Mouse (Mus musculus) liver, adult 2 months (tissue): ENCODE data around the gene Capza2. TPM values are rescaled to one million over a fixed set of nuclear protein-coding genes. Genes with fewer than 3 reads are reported as not detected.

Experiments used
- DNase-seq: peaks from one replicate; pipeline ENCODE4 v3.0.0-alpha.2; 2011; ENCODE audit warnings: low read depth, low spot score; ENCODE audit errors: extremely low read depth
- H3K27ac ChIP-seq: fragments of 200-500 bp; replicated peaks from 2 replicates; pipeline ENCODE4 v1.5.1; 2012; ENCODE audit warnings: low read depth, mild to moderate bottlenecking, control low read depth, inconsistent platforms, low read length; ENCODE audit not compliant: insufficient read depth
- H3K27me3 ChIP-seq: fragments of 200-500 bp; 2 replicates; pipeline ENCODE4 v1.6.1; 2012; ENCODE audit warnings: mild to moderate bottlenecking, moderate library complexity, low read length, inconsistent platforms; ENCODE audit not compliant: control insufficient read depth, insufficient read depth
- H3K36me3 ChIP-seq: fragments of 200-500 bp; 2 replicates; pipeline ENCODE4 v1.6.1; 2012; ENCODE audit warnings: low read length, inconsistent platforms; ENCODE audit not compliant: control insufficient read depth, insufficient read depth
- H3K4me1 ChIP-seq: fragments of 200-500 bp; 2 replicates; pipeline ENCODE4 v1.6.1; 2011; ENCODE audit warnings: low read length; ENCODE audit not compliant: control insufficient read depth, insufficient read depth
- H3K4me3 ChIP-seq: fragments of 200-500 bp; 2 replicates; pipeline ENCODE4 v1.5.1; 2011; ENCODE audit warnings: low read depth, mild to moderate bottlenecking, control low read depth, low read length, moderate library complexity; ENCODE audit not compliant: insufficient read depth
- H3K79me2 ChIP-seq: fragments of 200-500 bp; 2 replicates; pipeline ENCODE4 v1.6.1; 2012; ENCODE audit warnings: inconsistent platforms, mild to moderate bottlenecking, low read length, moderate library complexity; ENCODE audit not compliant: control insufficient read depth, insufficient read depth
- H3K9ac ChIP-seq: fragments of 200-500 bp; 2 replicates; pipeline ENCODE4 v1.6.1; 2012; ENCODE audit warnings: low read depth, mild to moderate bottlenecking, control low read depth, inconsistent platforms, low read length
- CTCF ChIP-seq: fragments of 200-500 bp; IDR thresholded peaks from 2 replicates; pipeline ENCODE4 v1.5.1; 2011; ENCODE audit warnings: low read depth, low read length, control low read depth
- POLR2A ChIP-seq: fragments of 200-500 bp; IDR thresholded peaks from 2 replicates; pipeline ENCODE4 v1.6.1; 2011; ENCODE audit warnings: low read length, control low read depth; ENCODE audit not compliant: insufficient read depth; ENCODE audit errors: extremely low read depth
- WGBS: fragments of 180-500 bp; shearing (Covaris S2); methylation state at CpG from one replicate; pipeline ENCODE4 v1.1.7; 2018; 5-methylcytosine and 5-hydroxymethylcytosine counted together
- polyA plus RNA-seq: library from polyadenylated mRNA; depleted of rRNA; stranded (reverse); fragments of >200 nt; gene quantifications from 2 replicates; pipeline ENCODE4 v1.2.3, GENCODE M21; 2012
- total RNA-seq: library from RNA; depleted of rRNA; stranded (reverse); fragments of >200 nt; gene quantifications from 2 replicates; pipeline ENCODE4 v1.2.3, GENCODE M21; 2014

The Capza2 gene
- total and polyA plus RNA-seq, 2 experiments, result 7.7 to 80.9 TPM

DNA sequence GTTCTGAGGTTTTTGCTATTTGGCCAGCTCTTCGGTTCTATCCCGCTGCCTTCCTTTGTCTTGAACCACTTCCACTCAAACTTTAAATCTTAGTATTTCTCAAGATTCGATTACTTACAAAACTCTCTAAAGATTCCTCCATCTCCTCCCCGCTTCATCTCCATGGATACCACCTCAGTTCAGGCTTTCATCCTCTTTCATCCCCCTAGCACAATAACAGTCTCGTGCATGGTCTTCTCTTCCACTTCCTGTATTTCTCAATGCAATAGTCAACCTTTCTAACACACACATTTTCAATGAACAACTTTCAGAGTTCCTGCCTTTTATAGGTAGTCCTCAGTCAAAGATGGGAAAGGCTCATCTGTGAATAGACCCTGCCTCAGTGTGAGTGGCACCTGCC is 36.7 kb upstream of the Capza2 start:
- no peak for DNase-seq
- Histone ChIP-seq H3K79me2 (no peaks in the 10 kb centered on the region), H3K27me3 (no peaks in the 10 kb centered on the region), H3K27ac (no peak overlapping the region), H3K9ac (no peak overlapping the region), H3K4me3 (no peak overlapping the region), H3K4me1 (peaks cover 2% of the 10 kb centered on the region; the same call in 1 of the 2 replicates), H3K36me3 (no peaks in the 10 kb centered on the region)
- TF ChIP-seq CTCF (no peak), POLR2A (no peak)
- WGBS, result 92% methylated on average over 5 of the region's 5 CpGs

DNA sequence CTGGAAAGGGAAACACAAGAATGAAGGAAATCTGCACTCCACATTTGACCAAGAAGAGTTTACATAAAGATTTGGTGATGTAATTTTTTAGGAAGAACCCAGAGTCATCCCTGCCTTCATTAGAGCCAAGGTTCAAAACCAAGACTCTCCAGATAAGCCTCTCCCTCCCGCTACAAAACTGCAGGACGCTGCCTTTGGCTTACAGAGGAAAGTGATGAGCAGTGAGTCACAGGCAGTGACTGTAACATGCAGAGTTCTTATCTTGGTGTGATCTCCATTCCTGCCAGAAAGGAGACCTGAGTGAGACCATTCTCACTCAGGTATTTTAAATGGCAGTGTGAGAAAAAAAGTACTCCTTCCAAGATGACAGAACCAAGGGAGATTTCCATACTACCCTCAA is 34.5 kb upstream of the Capza2 start:
- no peak for TF ChIP-seq POLR2A
- no peak for TF ChIP-seq CTCF
- WGBS, result 59% methylated on average over 2 of the region's 2 CpGs
- Histone ChIP-seq H3K27me3 (no peaks in the 10 kb centered on the region), H3K4me3 (no peak overlapping the region), H3K79me2 (no peaks in the 10 kb centered on the region), H3K36me3 (no peaks in the 10 kb centered on the region), H3K4me1 (no peaks in the 10 kb centered on the region), H3K9ac (no peak overlapping the region), H3K27ac (no peak overlapping the region)
- DNase-seq, result no peak

DNA sequence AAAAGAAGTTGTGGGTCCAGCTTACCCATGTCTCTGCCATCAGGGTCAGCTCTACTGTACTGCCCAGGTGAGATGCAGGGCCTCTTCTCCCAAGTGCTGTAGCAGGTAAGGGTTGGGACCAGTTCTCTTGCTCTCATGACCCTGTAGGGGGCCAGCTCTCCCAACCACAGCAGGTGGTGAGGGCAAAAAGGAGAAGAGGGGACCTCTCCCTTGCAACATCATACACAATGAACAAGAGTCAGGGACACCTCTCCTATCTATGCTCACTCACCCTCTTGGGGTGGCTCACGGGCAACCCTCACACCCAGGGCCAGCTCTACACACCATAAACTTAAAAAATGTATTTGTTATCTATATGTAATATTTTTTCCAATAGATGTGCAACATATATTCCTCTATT is 29.1 kb upstream of the Capza2 start:
- Histone ChIP-seq H3K36me3 (no peaks in the 10 kb centered on the region), H3K27ac (no peak overlapping the region), H3K4me1 (no peaks in the 10 kb centered on the region), H3K79me2 (no peaks in the 10 kb centered on the region), H3K4me3 (no peak overlapping the region), H3K9ac (no peak overlapping the region), H3K27me3 (no peaks in the 10 kb centered on the region)
- 97% methylated on average over 1 of the region's 1 CpGs for WGBS
- TF ChIP-seq POLR2A (no peak), CTCF (no peak)
- DNase-seq, result no peak

DNA sequence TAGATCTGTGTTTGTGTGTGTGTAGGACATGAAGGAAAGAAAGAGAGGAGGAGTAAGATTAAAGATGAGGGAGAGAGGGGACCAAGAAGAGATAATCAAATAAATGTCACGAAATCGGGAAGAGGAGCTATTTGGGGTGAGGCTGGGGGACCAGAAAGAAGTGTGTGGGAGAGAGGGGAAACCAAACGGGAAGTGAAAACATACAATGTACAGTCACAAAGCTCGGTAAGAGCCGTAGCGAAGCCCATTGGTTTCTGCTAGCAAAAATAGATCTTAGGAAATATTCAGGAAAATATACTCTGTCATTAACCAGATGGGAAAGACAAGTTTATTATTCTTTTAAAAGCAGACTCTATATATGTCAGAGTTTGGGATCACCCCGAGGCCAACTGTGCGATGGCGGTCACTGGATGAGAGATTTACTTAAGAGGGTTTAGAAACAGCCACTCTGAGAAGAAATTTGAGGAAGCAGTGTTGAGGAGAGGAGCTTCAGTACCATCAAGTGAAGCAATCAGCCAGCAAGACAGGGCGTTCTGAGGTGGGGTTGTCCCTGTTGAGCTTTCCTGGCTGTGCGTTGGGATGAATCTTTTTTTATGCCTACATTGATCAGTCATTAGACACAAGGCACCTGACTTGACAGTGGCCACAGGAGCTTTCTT is 24.6 kb upstream of the Capza2 start:
- 86% methylated on average over 11 of the region's 11 CpGs for WGBS

DNA sequence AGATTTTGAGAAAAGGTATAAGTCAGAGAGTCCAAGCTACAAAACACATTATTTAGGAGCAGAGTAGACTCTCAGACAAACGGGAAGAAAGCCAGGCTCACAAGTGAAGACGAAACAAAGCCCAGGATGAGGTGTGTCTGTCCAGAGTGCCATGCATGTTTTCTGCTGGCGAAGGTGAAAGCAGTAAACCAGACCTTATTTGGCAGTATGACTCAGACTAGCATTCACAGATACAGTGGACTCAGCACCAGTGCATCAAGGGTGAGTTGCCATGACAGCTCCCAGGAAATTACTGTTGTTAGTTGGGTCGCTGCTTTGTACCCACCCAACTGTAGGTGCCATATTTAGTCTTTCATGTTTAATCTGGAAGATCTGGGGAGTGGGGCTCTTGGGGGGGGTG is 23.4 kb upstream of the Capza2 start:
- Histone ChIP-seq H3K36me3 (no peaks in the 10 kb centered on the region), H3K4me3 (no peak overlapping the region), H3K9ac (no peak overlapping the region), H3K79me2 (no peaks in the 10 kb centered on the region), H3K27ac (no peak overlapping the region), H3K4me1 (no peaks in the 10 kb centered on the region), H3K27me3 (no peaks in the 10 kb centered on the region)
- TF ChIP-seq CTCF, result no peak
- no peak for TF ChIP-seq POLR2A
- no peak for DNase-seq
- 88% methylated on average over 4 of the region's 4 CpGs for WGBS

More for the DNA sequence above, 24.6 kb upstream of the Capza2 start:
- TF ChIP-seq CTCF (no peak), POLR2A (no peak)
- DNase-seq, result peak; percentile 18
- no peaks in the 10 kb centered on the region for H3K4me1 ChIP-seq
- no peaks in the 10 kb centered on the region for H3K27me3 ChIP-seq
- H3K9ac ChIP-seq, result no peak overlapping the region
- H3K4me3 ChIP-seq, result no peak overlapping the region
- H3K36me3 ChIP-seq, result no peaks in the 10 kb centered on the region
- no peak overlapping the region for H3K27ac ChIP-seq
- H3K79me2 ChIP-seq, result no peaks in the 10 kb centered on the region

DNA sequence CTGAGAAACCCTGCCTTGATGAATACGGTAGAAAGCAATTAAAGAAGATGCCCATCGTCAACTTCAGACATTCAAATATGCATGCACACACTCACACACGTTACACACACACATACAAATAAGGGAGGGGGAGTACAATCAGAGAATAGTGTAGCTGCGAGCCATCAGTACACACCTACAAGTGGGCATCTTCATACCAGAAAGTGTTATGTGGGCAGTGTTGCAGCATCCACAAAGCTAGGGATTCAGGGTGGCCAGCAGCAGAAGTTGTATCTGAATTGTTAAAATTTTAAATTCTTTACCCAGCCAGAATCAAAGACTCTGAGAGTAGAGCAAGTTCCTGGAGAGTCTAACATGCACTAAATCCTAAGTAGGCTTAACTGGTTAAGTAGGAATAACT is 15.2 kb upstream of the Capza2 start:
- no peak for DNase-seq
- Histone ChIP-seq H3K27ac (no peak overlapping the region), H3K9ac (no peak overlapping the region), H3K79me2 (no peaks in the 10 kb centered on the region), H3K4me1 (no peaks in the 10 kb centered on the region), H3K36me3 (no peaks in the 10 kb centered on the region), H3K4me3 (no peak overlapping the region), H3K27me3 (no peaks in the 10 kb centered on the region)
- 92% methylated on average over 4 of the region's 4 CpGs for WGBS
- TF ChIP-seq POLR2A, result no peak
- no peak for TF ChIP-seq CTCF
